Comparison of ENCODE assay signal across 12 mouse cellular contexts in genomic region chr10:86731500-86731863, GRCm38 (mm10). TPM values are rescaled to one million over a fixed set of nuclear protein-coding genes. Genes with fewer than 3 reads are reported as not detected.
DNase-seq lines count a peak whose midpoint lies in the region; ATAC-seq lines count a peak whose summit lies in the region.
"Had no signal": no experiment of that assay in that cellular context is flagged by ENCODE, and none has a peak within 500 bp of the region (broad histone marks: within the 10 kb centered on the region; RNA-seq: fewer than 3 reads in every experiment).

No protein-coding gene starts in this region.

- H3K27me3 ChIP-seq in forebrain, embryonic 15.5 days = no peaks in the 10 kb centered on the region
- H3K27me3 ChIP-seq in forebrain, embryonic 14.5 days (replicated peaks; ENCODE audit: control insufficient read depth, insufficient read depth, low read length) = no peaks in the 10 kb centered on the region
- H3K27me3 ChIP-seq in kidney, embryonic 15.5 days = no peaks in the 10 kb centered on the region
- 0 out of 2 replicates have a peak, but pooled peaks cover 4% of the 10 kb centered on the region for H3K27me3 ChIP-seq in midbrain, embryonic 10.5 days (ENCODE audit: low read depth, poor library complexity, severe bottlenecking)
- no peaks in the 10 kb centered on the region for H3K27me3 ChIP-seq in midbrain, embryonic 16.5 days (ENCODE audit: control insufficient read depth, insufficient read depth, low read depth, low read length)
- no peaks in the 10 kb centered on the region for H3K27me3 ChIP-seq in liver, embryonic 16.5 days (ENCODE audit: control insufficient read depth, insufficient read depth, low read depth, low read length)
- H3K27me3 ChIP-seq: limb, embryonic 13.5 days had no signal

- DNase-seq in forebrain, embryonic 14.5 days (ENCODE audit: low spot score) = no peak
- no peak for DNase-seq in kidney, postnatal 4 days
- DNase-seq in midbrain, embryonic 10.5 days (ENCODE audit: low spot score) = no peak
- no peak for DNase-seq in spleen, postnatal 4 days (ENCODE audit: low spot score in 2 of 2)

- no peaks in the 10 kb centered on the region for H3K36me3 ChIP-seq in forebrain, embryonic 15.5 days
- no peaks in the 10 kb centered on the region for H3K36me3 ChIP-seq in forebrain, embryonic 14.5 days (ENCODE audit: control insufficient read depth, insufficient read depth, low read length)
- no peaks in the 10 kb centered on the region for H3K36me3 ChIP-seq in kidney, embryonic 15.5 days
- H3K36me3 ChIP-seq in midbrain, embryonic 10.5 days = no peaks in the 10 kb centered on the region
- H3K36me3 ChIP-seq in midbrain, embryonic 16.5 days (ENCODE audit: control insufficient read depth, insufficient read depth, low read length) = no peaks in the 10 kb centered on the region
- H3K36me3 ChIP-seq in liver, embryonic 16.5 days (ENCODE audit: control insufficient read depth, insufficient read depth) = no peaks in the 10 kb centered on the region
- H3K36me3 ChIP-seq: limb, embryonic 13.5 days had no signal

- 66% methylated on average over 2 of the region's 2 CpGs for WGBS in forebrain, embryonic 15.5 days
- 66% methylated on average over 2 of the region's 2 CpGs for WGBS in forebrain, embryonic 14.5 days
- 58% methylated on average over 2 of the region's 2 CpGs for WGBS in kidney, embryonic 15.5 days
- WGBS in midbrain, embryonic 10.5 days = 66% methylated on average over 2 of the region's 2 CpGs
- WGBS in midbrain, embryonic 16.5 days = 65% methylated on average over 2 of the region's 2 CpGs
- WGBS in liver, embryonic 16.5 days (ENCODE audit: insufficient replicate concordance) = 34% methylated on average over 2 of the region's 2 CpGs

- H3K4me1 ChIP-seq in forebrain, embryonic 15.5 days = peaks cover 12% of the 10 kb centered on the region
- peaks cover 5% of the 10 kb centered on the region; the same call in 1 of the 2 replicates for H3K4me1 ChIP-seq in forebrain, embryonic 14.5 days (ENCODE audit: control insufficient read depth, insufficient read depth, low read length)
- H3K4me1 ChIP-seq in kidney, embryonic 15.5 days = peaks cover 14% of the 10 kb centered on the region
- H3K4me1 ChIP-seq in midbrain, embryonic 10.5 days = peaks cover 15% of the 10 kb centered on the region
- peaks cover 6% of the 10 kb centered on the region; the same call in 1 of the 2 replicates for H3K4me1 ChIP-seq in midbrain, embryonic 16.5 days (ENCODE audit: control insufficient read depth, insufficient read depth, low read length)
- no peaks in the 10 kb centered on the region for H3K4me1 ChIP-seq in liver, embryonic 16.5 days (ENCODE audit: control insufficient read depth, low read depth, low read length)

- no peak for ATAC-seq in forebrain, embryonic 15.5 days (replicated peaks)
- no peak for ATAC-seq in forebrain, embryonic 14.5 days
- ATAC-seq in kidney, embryonic 15.5 days (replicated peaks; ENCODE audit: low FRiP score) = no peak
- no peak for ATAC-seq in midbrain, embryonic 16.5 days
- no peak for ATAC-seq in liver, embryonic 16.5 days (ENCODE audit: low read depth)

- H3K9ac ChIP-seq in forebrain, embryonic 15.5 days (replicated peaks) = no peak overlapping the region
- H3K9ac ChIP-seq in forebrain, embryonic 14.5 days (ENCODE audit: low read length) = no peak overlapping the region
- H3K9ac ChIP-seq in kidney, embryonic 15.5 days = no peak overlapping the region
- no peak overlapping the region for H3K9ac ChIP-seq in midbrain, embryonic 16.5 days (ENCODE audit: low read depth, low read length)
- no peak overlapping the region; the same call in 1 of the 2 replicates for H3K9ac ChIP-seq in liver, embryonic 16.5 days (ENCODE audit: low read depth, low read length)

- no peak overlapping the region for H3K4me2 ChIP-seq in forebrain, embryonic 15.5 days (replicated peaks)
- H3K4me2 ChIP-seq in forebrain, embryonic 14.5 days (ENCODE audit: low read length) = no peak overlapping the region
- H3K4me2 ChIP-seq in kidney, embryonic 15.5 days = peak overlapping the region; percentile 74; the same call in 1 of the 2 replicates
- no peak overlapping the region for H3K4me2 ChIP-seq in midbrain, embryonic 16.5 days (ENCODE audit: low read length)
- 0 out of 2 replicates have a peak overlapping the region, but pooled peaks have one; percentile 55 for H3K4me2 ChIP-seq in liver, embryonic 16.5 days (ENCODE audit: low read depth, low read length)

- H3K27ac ChIP-seq in forebrain, embryonic 15.5 days (replicated peaks) = no peak overlapping the region
- H3K27ac ChIP-seq in forebrain, embryonic 14.5 days (ENCODE audit: low read depth, low read length) = no peak overlapping the region
- no peak overlapping the region for H3K27ac ChIP-seq in kidney, embryonic 15.5 days
- H3K27ac ChIP-seq in midbrain, embryonic 10.5 days (replicated peaks) = no peak overlapping the region
- no peak overlapping the region for H3K27ac ChIP-seq in midbrain, embryonic 16.5 days (ENCODE audit: low read length)
- no peak overlapping the region for H3K27ac ChIP-seq in liver, embryonic 16.5 days (ENCODE audit: low read length)

- peak overlapping the region; percentile 49; the same call in 1 of the 2 replicates for H3K4me3 ChIP-seq in forebrain, embryonic 15.5 days
- H3K4me3 ChIP-seq in forebrain, embryonic 14.5 days (ENCODE audit: low read depth, low read length) = no peak overlapping the region
- no peak overlapping the region for H3K4me3 ChIP-seq in kidney, embryonic 15.5 days (replicated peaks)
- peak overlapping the region; percentile 57; the same call in 1 of the 2 replicates for H3K4me3 ChIP-seq in midbrain, embryonic 10.5 days
- H3K4me3 ChIP-seq in midbrain, embryonic 16.5 days (ENCODE audit: low read depth, low read length) = no peak overlapping the region
- H3K4me3 ChIP-seq in liver, embryonic 16.5 days (ENCODE audit: low read depth, low read length) = no peak overlapping the region

- H3K9me3 ChIP-seq in forebrain, embryonic 15.5 days = no peaks in the 10 kb centered on the region
- H3K9me3 ChIP-seq in forebrain, embryonic 14.5 days (replicated peaks; ENCODE audit: control insufficient read depth, low read length) = no peaks in the 10 kb centered on the region
- H3K9me3 ChIP-seq in kidney, embryonic 15.5 days (replicated peaks) = no peaks in the 10 kb centered on the region
- H3K9me3 ChIP-seq in midbrain, embryonic 10.5 days (replicated peaks) = no peaks in the 10 kb centered on the region
- no peaks in the 10 kb centered on the region for H3K9me3 ChIP-seq in midbrain, embryonic 16.5 days (replicated peaks; ENCODE audit: control insufficient read depth, low read length, poor library complexity, severe bottlenecking)
- no peaks in the 10 kb centered on the region for H3K9me3 ChIP-seq in liver, embryonic 16.5 days (replicated peaks; ENCODE audit: control insufficient read depth, low read length)
- H3K9me3 ChIP-seq: limb, embryonic 13.5 days had no signal

RNA-seq across cellular contexts. Expression of gene Ttc41, which starts 25.9 kb away (rescaled TPM):
- 1.3 and 1.5 TPM in 2 replicates for polyA plus RNA-seq in forebrain, embryonic 15.5 days (2015; fragmentation: Nextera tagmentation; extraction: Ambion mirVana)
- polyA plus RNA-seq in forebrain, embryonic 14.5 days (2014; fragmentation: Nextera tagmentation; extraction: Ambion mirVana) = 0.99 and 1.5 TPM in 2 replicates
- polyA plus RNA-seq in kidney, embryonic 15.5 days (2015; fragmentation: Nextera tagmentation; extraction: Ambion mirVana) = 1.4 and 1.6 TPM in 2 replicates
- polyA plus RNA-seq in midbrain, embryonic 10.5 days (2016; fragmentation: Nextera tagmentation; extraction: Ambion mirVana) = 3.3 and 4.0 TPM in 2 replicates
- polyA plus RNA-seq in midbrain, embryonic 16.5 days (2015; fragmentation: Nextera tagmentation; extraction: Ambion mirVana) = 2.5 and 2.8 TPM in 2 replicates
- 0.32 and 0.42 TPM in 2 replicates for polyA plus RNA-seq in liver, embryonic 16.5 days (2015; fragmentation: Nextera tagmentation; extraction: Ambion mirVana)

RNA-seq across cellular contexts. Expression of gene Hsp90b1, which starts 26.2 kb away (rescaled TPM):
- polyA plus RNA-seq in forebrain, embryonic 15.5 days (2015; fragmentation: Nextera tagmentation; extraction: Ambion mirVana) = 276 and 292 TPM in 2 replicates
- 248 and 269 TPM in 2 replicates for polyA plus RNA-seq in forebrain, embryonic 14.5 days (2014; fragmentation: Nextera tagmentation; extraction: Ambion mirVana)
- 733 and 775 TPM in 2 replicates for polyA plus RNA-seq in kidney, embryonic 15.5 days (2015; fragmentation: Nextera tagmentation; extraction: Ambion mirVana)
- 515 and 591 TPM in 2 replicates for polyA plus RNA-seq in midbrain, embryonic 10.5 days (2016; fragmentation: Nextera tagmentation; extraction: Ambion mirVana)
- polyA plus RNA-seq in midbrain, embryonic 16.5 days (2015; fragmentation: Nextera tagmentation; extraction: Ambion mirVana) = 286 and 330 TPM in 2 replicates
- 301 and 321 TPM in 2 replicates for polyA plus RNA-seq in liver, embryonic 16.5 days (2015; fragmentation: Nextera tagmentation; extraction: Ambion mirVana)

RNA-seq across cellular contexts. Expression of gene Gm49358, which starts 32.3 kb away (rescaled TPM):
- polyA plus RNA-seq in forebrain, embryonic 15.5 days (2015; fragmentation: Nextera tagmentation; extraction: Ambion mirVana) = not detected in 2 replicates
- polyA plus RNA-seq in forebrain, embryonic 14.5 days (2014; fragmentation: Nextera tagmentation; extraction: Ambion mirVana) = 0.88 TPM in 1 of 2 replicates, not detected in the other
- polyA plus RNA-seq in kidney, embryonic 15.5 days (2015; fragmentation: Nextera tagmentation; extraction: Ambion mirVana) = not detected in 2 replicates
- not detected in 2 replicates for polyA plus RNA-seq in midbrain, embryonic 10.5 days (2016; fragmentation: Nextera tagmentation; extraction: Ambion mirVana)
- polyA plus RNA-seq in midbrain, embryonic 16.5 days (2015; fragmentation: Nextera tagmentation; extraction: Ambion mirVana) = not detected in 2 replicates
- not detected in 2 replicates for polyA plus RNA-seq in liver, embryonic 16.5 days (2015; fragmentation: Nextera tagmentation; extraction: Ambion mirVana)
- polyA plus RNA-seq: CD4-positive, CD25-positive, alpha-beta regulatory T cell, adult 4 months; embryonic facial prominence, embryonic 14.5 days; heart, embryonic 14.5 days had no signal

RNA-seq across cellular contexts. Expression of gene Nt5dc3, which starts 47.3 kb away (rescaled TPM):
- 6.6 and 6.7 TPM in 2 replicates for polyA plus RNA-seq in forebrain, embryonic 15.5 days (2015; fragmentation: Nextera tagmentation; extraction: Ambion mirVana)
- polyA plus RNA-seq in forebrain, embryonic 14.5 days (2014; fragmentation: Nextera tagmentation; extraction: Ambion mirVana) = 6.7 and 7.6 TPM in 2 replicates
- 1.2 and 1.4 TPM in 2 replicates for polyA plus RNA-seq in kidney, embryonic 15.5 days (2015; fragmentation: Nextera tagmentation; extraction: Ambion mirVana)
- 0.67 and 0.72 TPM in 2 replicates for polyA plus RNA-seq in midbrain, embryonic 10.5 days (2016; fragmentation: Nextera tagmentation; extraction: Ambion mirVana)
- polyA plus RNA-seq in midbrain, embryonic 16.5 days (2015; fragmentation: Nextera tagmentation; extraction: Ambion mirVana) = 15.2 and 15.9 TPM in 2 replicates
- 0.21 and 0.25 TPM in 2 replicates for polyA plus RNA-seq in liver, embryonic 16.5 days (2015; fragmentation: Nextera tagmentation; extraction: Ambion mirVana)

Comparison
In these comparisons a context has a peak if more than half of its experiments do, and no peak if none do; other contexts are left out.
1. H3K4me3 ChIP-seq: peak in forebrain, embryonic 15.5 days (single experiment) and midbrain, embryonic 10.5 days (single experiment); none in forebrain, embryonic 14.5 days (single experiment), kidney, embryonic 15.5 days (single experiment), midbrain, embryonic 16.5 days (single experiment) and liver, embryonic 16.5 days (single experiment).
2. H3K4me2 ChIP-seq: peak in kidney, embryonic 15.5 days (single experiment) and liver, embryonic 16.5 days (single experiment); none in forebrain, embryonic 15.5 days (single experiment), forebrain, embryonic 14.5 days (single experiment) and midbrain, embryonic 16.5 days (single experiment).